Mouse (Mus musculus) C3H10T1/2 (cell line): ENCODE measurements around the gene Cela2a. TPM values are rescaled to one million over a fixed set of nuclear protein-coding genes. Genes with fewer than 3 reads are reported as not detected.

Experiments
- polyA plus RNA-seq, 2 experiments: library from polyadenylated mRNA; unstranded; fragments of >200 nt; fragmentation: generic; extraction: Trizol; gene quantifications; one replicate each; pipeline ENCODE4 v1.2.1; 2012; ENCODE audit warnings: missing spikeins in 2 of 2

Cela2a gene
- polyA plus RNA-seq, result not detected

DNA sequence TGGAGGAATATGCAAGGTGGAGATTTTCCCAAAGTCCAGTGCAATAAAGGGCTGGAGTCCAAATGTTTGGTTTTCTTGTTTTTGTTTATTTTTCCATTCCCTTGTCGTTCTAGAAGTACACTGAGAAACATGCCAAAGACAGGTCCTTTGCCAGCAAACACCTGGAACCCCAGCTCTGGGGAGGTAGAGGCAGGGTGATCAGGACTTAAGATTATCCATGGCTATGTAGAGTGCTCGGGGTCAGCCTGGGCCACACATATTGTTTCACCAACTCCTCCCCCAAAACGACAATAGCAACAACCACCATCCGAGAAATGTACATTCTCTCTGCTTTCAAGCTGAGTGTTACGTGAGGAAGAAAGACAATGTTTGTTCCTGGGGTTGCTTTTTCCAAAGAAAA, at the start of gene Cela2a:
TSS of gene Cela2a (minus strand) at position 101 of the 400 bp plus-strand sequence.

GRCm38 (mm10) chr4:141874601-141875460, 48.9 kb upstream of the Cela2a start, which contains the start of gene Efhd2:
Efhd2 (minus strand) TSS chr4:141874920.

GRCm38 (mm10) chr4:141845999-141846398, 20.0 kb upstream of the Cela2a start, which contains the start of gene Ctrc:
Ctrc (minus strand) TSS chr4:141846359.

DNA sequence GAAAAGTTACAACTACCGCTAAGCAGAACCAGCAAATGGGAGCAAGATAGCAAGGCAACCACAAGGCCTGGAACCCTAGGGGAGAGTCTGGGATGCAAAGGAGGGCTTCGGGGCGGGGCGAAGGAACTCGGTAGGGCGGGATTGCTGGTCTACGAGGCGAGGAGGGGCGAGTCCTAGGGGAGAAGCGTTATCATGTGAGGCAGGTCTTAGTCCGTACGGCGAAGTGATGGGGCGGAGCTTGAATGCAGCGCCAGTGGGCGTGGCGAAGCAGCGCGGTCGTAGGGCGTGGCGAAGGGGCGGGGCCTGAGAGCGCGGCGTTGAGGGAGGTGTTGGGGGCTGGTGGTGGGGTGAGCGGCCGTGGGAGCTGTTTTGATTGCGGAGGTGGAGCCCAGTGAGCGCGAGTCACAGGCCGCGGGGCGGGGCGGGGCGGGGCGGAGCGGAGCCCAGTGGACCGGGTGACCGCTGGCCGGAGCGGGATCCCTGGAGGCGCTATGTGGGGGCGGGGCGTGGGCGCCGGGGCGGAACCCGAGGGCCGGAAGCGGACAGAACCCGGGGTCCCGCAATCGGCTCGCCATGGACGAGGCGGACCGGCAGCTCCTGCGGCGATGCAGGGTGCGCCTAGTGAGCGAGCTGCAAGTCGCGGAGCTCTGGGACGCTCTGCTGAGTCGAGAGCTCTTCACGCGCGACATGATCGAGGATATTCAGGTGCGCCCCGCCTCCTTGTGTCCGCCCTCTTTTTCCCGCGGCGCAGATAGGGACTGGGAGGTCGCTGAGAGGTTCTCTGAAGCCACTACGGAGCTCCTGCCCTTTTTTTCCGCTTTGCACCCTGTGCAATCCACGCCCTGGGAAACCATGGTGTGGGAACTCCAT, 32.4 kb downstream of the Cela2a start, which contains the start of gene Casp9:
TSS of gene Casp9 (plus strand) at position 331 of the 870 bp plus-strand sequence.

GRCm38 (mm10) chr4:141790524-141790990, 35.4 kb downstream of the Cela2a start, which contains the start of gene Dnajc16:
Dnajc16 (minus strand) TSS chr4:141790931.

Other genes starting within 250 kb of the Cela2a start
- 10 to 100 TPM; 11.7 to 20.0 TPM for gene Fblim1, start 220.1 kb downstream of the Cela2a start, polyA plus RNA-seq
- gene Tmem82, start 207.5 kb downstream of the Cela2a start, polyA plus RNA-seq, result under 1 TPM; 0.07 to 0.98 TPM
- gene Slc25a34, start 202.3 kb downstream of the Cela2a start, polyA plus RNA-seq, result 1 to 10 TPM in 1 of 2 experiments, under 1 TPM in 1; 0.83 to 3.1 TPM
- gene Plekhm2, start 161.3 kb downstream of the Cela2a start, polyA plus RNA-seq, result 10 to 100 TPM in 1 of 2 experiments, 1 to 10 TPM in 1; 8.2 to 16.1 TPM
- 1 to 10 TPM in 1 of 2 experiments, under 1 TPM in 1; 0.56 to 4.0 TPM for gene Rsc1a1, start 140.6 kb downstream of the Cela2a start, polyA plus RNA-seq
- gene Ddi2, start 102.7 kb downstream of the Cela2a start, polyA plus RNA-seq, result 1 to 10 TPM; 1.1 to 5.7 TPM
- gene Agmat, start 79.5 kb downstream of the Cela2a start, polyA plus RNA-seq, result under 1 TPM; 0.08 to 0.19 TPM
- 1 to 10 TPM in 1 of 2 experiments, under 1 TPM in 1; 0.94 to 5.1 TPM for gene Dnajc16, start 35.2 kb downstream of the Cela2a start, polyA plus RNA-seq
- 10 to 100 TPM in 1 of 2 experiments, 1 to 10 TPM in 1; 5.2 to 20.2 TPM for gene Casp9, start 32.5 kb downstream of the Cela2a start, polyA plus RNA-seq
- gene Ctrc, start 20.2 kb upstream of the Cela2a start, polyA plus RNA-seq, result not detected
- gene Efhd2, start 48.8 kb upstream of the Cela2a start, polyA plus RNA-seq, result 10 to 100 TPM; 34.5 to 61.7 TPM
- gene Fhad1, start 188.9 kb upstream of the Cela2a start, polyA plus RNA-seq, result under 1 TPM in 1 of 2 experiments, not detected in 1; 0.04 TPM